Mouse (Mus musculus) mouse embryonic stem cell (cell line): Measurements from ENCODE around the gene 9330182O14Rik.

Experiments
- in situ Hi-C, 2 experiments: fragments of 300-500 bp; cut with MboI; formaldehyde crosslinking; loops; 1 replicate in 1 of 2; 3 replicates in 1 of 2; pipeline ENCODE4 v1.14.3; 2019 to 2020; ENCODE audit warnings: low sequenced_read_pairs in 2 of 2, low pct_unique_long_range_greater_than_20kb in 1 of 2, mixed read lengths in 1 of 2; ENCODE audit not compliant: unreplicated experiment in 1 of 2

The 9330182O14Rik gene

DNA sequence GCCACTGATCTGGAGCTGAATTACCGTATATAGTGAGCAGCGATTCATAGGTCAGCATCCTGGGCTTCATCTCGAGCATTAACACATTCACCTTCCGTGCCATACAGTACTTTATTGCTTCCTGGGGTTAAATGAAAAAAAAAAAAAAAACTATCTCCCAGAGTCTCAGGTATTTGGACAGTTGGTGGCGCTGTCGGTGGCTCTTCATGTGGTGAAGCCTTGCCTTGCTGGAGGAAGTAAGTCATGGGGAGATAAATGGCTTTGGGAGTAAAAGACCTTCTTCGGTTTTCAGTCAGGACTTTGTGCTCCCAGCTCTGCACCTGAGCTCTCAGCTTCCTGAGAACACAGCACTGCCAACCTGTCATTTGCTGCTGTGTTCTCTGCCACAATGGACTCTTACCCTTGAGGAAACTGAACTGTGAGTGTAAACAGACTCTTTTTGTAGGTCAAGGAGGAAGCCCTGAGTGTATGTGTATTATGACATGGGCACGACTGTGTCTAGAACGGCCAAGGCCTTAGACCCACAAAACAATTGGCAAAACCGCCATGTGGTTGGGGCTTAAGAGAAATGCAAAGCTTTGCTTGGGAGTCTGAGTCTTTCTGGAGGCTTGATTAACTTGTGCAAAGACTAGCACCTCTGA, at the start of gene 9330182O14Rik:
TSS of gene 9330182O14Rik (plus strand) at position 214 of the 641 bp plus-strand sequence.
- in situ Hi-C loops, result loop anchor here (5.0 to 25.0 kb wide), 3 partner anchors 267 to 772 kb away; no protein-coding TSS in a partner anchor

DNA sequence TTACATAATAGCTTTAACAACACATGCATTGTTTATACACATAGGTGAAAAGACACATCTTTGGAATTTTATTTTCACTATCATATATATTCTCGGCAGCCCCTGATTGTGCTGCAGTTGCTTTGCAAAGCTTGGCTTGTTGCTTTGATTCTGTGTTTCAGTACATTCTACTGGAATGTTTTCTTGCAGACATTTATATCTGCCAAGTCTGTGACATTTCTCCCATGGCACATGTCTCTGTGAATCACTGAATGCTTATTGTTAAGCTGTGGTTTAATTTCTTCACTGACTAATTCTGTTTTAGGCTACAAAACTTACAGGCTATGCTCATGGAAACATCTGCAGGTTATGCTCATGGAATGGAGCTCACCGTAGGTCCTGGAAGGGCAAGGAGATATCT, 30.9 kb upstream of the 9330182O14Rik start:
- in situ Hi-C loops, result no loop called here

DNA sequence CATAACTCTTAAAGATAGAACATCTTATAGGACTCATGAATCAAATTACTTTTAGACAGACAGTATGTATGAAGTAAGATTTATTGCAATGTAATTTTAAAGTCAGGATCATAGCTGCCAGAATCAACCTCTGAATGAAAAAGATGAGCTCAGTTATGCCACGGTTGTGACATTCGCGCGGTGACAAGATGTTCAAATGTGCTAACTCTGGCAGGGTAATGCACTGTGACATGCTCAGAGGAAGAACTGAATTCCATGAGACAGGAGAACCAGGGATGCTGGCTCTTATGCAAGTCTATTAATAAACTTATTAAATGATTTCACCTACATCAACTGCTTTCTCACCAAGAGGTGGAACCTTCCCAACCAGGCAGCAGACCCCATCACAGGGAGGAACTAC, 28.5 kb upstream of the 9330182O14Rik start:
- in situ Hi-C loops, result no loop called here

DNA sequence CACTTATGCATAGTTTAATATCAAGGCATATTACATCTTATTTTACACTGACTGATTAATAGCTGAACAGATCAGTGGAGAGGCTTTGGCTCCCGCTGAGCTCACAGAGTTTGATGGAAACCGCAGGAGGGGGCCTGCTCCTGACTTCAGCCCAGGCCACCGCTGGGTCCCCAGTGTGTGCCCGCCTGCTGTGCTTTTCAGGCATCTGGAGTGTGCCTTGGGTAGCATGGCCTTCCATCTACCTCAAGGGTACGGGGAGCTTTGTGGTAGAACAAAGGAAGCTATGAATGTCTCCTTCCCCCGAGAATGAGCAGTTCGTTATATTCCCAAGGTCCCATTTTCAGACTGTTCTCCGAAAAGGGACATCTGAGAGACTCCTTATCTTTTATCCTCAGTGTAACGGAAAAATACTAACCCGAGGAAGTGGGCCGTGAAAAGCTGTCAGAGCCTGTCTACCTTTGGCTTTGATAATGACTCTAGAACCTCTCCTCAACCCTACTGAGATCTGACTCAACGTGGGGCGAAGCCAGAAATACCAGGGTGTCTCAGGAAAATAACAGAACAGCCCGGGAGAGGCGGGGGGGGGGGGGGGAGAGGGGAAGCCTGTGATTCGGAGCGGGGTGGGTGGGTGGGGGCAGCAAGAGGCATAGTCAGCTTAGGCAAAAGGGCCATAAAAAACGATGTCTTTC, 20.1 kb upstream of the 9330182O14Rik start:
- in situ Hi-C loops, result no loop called here

DNA sequence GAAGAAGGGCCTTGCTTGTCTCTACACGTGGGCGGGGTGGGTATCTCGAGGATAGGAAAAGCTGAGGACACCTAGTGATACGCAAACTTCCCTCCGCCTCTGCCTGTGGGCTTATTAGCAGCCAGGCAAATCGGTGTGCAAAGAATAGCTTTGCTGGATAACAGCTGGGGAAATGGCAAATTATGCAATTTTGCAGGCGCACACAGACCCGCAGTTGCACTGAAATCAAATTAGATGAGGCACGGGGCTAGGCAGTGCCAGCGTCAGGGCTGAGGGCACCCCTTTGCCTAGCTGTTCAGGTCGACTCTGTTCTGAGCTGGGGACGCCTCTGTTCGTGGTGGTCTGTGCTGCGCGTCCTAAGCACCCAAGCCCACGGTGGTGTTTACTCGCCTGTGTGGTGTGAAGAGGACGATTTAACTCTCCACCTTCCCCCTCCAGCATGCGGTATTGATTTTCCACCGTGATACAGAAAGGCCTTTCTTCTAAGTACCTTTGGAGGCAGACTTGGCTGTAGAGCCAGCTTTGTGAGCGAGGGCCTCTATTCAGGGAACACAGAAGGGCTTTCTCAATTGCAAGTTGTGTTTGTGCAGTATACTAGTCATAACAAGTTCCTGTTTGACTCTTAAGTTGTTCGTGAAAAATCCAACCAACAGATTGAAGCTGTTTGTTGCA, 19.4 kb upstream of the 9330182O14Rik start:
- in situ Hi-C loops, result no loop called here

DNA sequence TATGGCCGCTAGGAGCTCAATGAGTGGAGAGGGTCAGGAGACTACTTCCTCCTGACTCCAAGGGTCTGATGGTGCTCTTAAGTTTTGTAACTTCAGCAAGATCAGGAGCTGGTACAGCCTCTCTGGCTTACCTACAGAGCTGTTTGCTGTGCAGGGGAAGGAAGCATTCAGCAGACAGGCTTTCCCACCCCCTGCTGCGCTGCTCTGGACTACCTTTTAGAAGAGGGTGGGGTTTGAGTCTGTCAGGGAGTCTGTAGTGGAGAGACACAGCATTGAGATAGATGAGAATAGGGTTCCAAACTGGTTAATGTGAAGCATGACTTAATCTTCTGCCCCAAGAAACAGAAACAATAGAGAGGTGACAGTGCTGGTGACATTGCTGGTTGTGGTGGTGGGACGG, 17.8 kb upstream of the 9330182O14Rik start:
- in situ Hi-C loops, result no loop called here

DNA sequence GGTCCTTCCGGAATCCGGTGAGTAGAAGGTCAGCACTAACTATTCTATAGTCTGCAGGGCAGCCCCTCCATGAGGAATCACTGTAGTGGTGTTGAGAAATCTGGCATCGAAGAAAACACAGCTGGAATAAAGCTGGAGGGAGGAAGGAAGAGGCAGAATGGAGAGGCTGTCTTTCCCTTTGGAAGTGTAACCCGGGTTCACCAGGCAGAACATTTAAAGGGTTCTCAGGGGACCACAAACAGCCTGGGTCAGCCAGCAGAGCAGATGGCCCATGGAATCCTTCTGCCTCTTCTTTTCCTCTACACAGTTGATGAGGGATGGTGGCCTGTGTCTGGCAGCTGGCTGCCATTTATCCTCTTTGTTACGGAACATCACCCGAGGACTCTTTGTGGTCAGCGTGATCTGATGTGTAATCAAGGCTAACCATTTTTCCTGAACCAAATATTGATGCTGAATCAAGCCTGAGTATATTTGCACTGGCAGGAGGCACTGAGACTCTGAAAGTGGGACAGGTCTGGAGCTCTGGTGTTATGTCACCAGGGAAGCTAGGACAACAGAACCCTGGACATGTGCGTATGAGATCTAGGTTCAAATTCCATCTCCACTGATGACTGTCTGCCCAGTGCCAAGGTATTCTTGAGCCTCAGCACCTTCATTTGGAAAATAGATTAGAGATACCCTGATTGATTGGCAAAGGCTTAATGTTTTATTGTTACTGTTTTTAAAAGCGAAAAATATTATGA, 9.8 kb upstream of the 9330182O14Rik start:
- in situ Hi-C loops, result no loop called here

DNA sequence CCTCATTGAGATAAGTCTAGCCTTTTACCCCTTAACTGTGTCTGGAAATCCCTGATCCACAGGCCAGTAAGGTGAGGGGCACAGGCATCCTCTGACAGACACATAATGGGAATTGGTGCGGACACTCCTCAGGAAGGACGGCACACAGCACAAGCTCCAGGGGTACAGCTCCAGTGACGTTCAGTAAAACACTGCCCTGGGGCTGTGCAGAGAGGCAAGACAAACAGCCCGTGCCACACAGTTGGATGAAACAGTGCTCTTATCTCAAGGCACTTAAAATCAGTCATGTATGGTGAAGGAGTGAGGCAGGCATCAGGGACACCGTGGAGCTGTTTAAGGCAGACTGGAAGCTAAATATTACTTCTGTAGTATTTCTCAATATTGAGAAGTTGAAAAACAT, 4.7 kb upstream of the 9330182O14Rik start:
- in situ Hi-C loops, result loop anchor here in 1 of 2 experiments (25.0 kb wide), 1 partner anchor 767 kb away; no protein-coding TSS in a partner anchor

DNA sequence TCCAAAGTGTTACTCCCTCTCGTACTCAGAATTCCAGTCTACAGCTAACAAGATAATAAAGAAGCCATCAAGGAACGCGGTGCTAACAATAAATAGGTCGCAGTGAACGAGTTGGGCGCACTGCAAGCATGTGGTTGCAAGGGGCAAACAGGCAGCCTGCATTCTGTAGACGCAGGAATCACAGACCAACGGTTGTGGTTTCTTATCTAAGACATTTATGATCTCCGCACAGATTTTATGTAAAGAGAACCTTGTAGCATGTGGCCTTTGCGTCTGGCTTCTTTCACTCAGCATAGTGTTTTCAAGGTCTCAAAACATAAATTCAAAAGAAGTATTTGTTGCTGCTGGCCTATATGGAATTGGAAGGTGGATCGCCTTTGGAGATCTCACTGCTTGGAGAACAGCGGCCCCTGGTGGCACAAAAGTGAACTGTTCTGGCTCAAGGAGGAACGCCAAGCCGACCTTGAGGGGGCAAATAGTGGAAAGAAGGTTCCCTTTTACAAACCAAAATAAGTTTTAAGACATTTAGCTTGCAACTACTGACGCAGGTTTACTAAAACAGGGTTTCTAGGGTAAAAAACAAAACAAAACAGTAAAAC, 3.2 kb upstream of the 9330182O14Rik start:
- in situ Hi-C loops, result loop anchor here (5.0 to 25.0 kb wide), 3 partner anchors 264 to 769 kb away; no protein-coding TSS in a partner anchor

DNA sequence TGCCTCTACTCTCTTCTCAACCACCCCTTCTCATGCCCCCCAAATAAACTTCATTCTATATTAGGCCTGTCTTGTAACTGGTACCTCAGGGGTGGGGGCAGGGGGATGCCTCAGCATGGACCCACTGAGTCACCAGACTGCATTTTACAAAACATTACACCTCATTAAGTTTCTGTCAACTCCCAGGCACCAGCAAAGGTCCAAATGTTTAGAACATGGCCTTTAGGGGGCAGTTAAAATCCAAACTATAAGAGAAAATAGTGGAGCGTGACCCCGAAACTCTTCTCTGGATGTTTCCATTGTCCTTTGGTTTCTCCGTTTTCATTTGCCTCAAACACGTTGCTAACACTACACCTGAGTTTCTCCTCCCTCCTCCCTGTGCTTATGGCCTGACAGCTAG, 1.8 kb upstream of the 9330182O14Rik start:
- in situ Hi-C loops, result loop anchor here (5.0 to 25.0 kb wide), 3 partner anchors 265 to 770 kb away; no protein-coding TSS in a partner anchor

DNA sequence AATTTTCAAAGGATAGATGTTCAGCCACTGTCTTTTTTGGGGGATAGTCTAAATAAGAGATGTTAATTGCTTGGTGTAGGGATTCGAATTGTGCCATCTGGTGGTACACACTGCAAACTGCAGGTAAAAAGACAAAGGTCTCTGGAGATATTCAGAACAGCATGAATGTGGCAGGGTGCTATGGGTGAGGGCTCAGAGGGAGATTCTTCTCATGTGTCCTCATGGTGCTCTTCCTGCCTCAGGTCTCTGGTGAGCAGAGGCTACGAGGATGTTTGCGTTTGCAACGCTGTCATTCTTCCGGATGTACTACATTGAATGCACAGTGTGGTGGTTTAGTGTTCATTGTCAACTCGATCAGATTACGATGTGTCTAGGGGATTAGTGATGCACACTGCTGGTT, 10.1 kb downstream of the 9330182O14Rik start:
- in situ Hi-C loops, result loop anchor here in 1 of 2 experiments (25.0 kb wide), 1 partner anchor 782 kb away; no protein-coding TSS in a partner anchor

DNA sequence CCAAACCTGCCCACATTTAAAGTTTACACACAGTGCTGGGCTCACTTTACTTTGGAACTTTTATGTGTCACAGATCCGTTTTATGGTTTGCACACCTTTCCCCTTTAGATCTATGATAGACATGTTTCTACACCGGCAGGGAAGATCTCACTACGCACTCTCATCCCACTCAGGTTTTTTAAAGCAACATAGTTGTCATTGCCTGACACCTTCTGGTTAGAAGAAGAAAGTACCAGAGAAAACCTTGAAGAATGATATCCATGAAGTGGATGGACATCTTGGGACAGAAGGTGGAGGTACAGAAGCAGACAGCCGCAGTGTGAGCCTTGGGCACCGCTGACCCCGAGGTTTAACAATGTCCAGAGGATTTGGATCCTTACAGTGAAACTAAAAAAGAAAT, 23.5 kb downstream of the 9330182O14Rik start:
- in situ Hi-C loops, result no loop called here

DNA sequence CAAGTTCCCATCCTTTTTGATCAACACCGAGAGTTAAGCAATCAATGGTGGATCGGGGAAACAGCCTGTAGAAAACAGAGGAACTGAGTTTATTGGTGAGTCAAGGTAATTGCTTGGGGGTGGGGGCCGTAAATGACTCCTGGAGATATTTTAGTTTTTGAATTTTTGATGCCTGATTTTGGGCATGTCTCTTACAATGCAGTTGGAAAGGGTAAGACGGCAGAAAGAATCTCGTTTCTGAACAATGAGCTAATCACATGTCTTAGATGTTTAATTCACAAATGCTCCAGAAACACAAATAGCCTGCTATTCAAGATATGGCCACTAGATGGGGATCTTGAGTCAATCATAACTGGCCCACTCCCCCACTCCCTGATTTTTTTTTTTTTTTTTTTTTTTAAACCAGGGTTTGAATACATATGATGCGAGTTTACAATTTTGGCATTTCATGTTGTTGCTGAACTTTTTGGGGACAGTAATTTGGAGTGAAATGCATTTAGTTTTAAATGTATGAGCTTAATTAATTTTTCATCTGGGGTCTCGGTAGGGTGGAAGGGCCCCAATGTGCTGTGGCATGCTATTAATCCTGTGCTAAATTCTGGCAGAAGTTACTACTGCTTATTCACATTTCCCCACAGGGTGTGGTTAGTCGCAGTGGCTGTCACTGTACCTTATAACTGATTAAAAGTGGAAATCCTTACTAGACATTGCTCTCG, 32.6 kb downstream of the 9330182O14Rik start:
- in situ Hi-C loops, result no loop called here

DNA sequence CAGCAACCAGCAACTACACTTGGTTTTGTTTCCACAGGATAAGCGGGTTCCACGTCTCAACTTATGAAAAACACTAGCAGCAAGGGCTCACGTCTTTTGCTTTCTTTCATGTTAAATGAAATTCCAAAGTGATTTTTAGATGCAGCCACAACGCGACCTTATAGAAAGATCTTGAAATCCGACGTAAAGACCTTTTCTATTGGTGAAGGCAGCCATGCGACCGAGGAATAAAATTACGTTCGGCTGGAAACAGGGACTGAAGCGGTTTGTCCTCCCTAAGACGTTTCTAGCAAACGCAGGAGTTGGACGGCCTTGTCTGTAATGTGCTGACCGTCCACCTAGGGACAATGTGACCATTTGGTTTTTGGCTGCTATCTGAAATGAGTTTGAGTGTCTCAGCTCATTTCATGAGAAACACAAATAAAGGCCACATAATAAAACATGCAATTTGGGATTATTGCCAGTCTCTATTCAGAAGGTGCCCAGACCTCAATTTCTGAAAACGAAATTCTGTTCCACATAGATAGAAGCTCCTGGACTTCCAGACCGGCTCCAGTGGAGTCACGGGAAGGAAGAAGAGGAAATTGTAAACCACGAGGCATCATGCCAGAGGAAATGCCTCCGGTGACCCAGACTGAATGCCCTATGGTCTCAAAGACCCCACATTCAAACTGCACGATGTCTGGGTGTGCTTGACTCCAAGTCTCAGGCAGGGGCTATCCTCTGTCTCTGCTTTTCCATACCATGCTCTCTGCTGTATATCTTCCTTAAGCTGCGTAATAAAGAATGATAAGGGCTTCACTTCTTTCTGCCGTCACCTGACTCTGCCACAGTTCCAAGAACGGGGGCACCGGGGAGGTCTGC, 33.3 kb downstream of the 9330182O14Rik start:
- in situ Hi-C loops, result no loop called here

DNA sequence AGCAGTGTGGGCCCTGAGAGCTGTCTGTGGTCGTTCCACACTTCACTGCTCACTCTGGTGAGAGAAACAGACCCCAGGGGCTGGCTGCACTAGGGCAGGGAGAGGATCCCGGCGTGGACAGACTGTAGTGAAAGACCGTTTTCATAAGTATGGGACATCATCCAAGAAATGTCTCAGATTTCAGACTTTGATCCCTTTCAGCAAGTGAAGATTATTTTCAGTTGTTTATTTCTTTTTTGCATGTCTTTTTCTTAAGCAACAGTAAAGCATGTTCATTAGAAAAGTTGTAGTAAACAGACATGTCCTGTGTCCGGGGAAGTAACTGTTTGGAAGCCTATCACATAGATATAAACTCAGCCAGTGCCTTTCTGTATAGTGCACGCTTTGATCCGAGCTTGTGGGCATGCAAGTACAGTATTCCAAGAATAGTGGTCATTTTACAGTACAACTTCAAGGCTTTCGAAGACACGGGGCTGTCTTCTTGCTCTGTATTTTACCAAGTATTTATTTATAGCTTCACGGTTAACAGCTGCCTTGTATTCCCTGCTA, 34.0 kb downstream of the 9330182O14Rik start:
- in situ Hi-C loops, result no loop called here

DNA sequence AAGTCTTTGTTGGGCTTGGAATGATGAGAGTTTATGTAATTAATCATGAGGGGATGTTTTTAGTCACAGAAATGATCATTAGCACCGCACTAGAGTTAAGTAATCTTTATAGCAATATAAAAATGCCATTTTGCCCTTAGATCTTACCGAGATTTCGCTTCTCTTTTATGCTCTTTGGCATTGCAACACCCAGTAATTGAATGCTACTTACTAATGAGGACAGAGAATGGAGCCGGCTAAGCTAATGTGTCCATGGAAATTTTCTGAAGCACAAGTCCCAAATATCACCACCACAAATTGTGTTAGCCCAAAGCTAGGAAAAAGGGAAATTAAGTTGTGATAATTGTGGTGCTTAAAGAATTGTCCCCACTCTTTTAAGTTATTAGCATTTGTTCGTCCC, 34.9 kb downstream of the 9330182O14Rik start:
- in situ Hi-C loops, result no loop called here

DNA sequence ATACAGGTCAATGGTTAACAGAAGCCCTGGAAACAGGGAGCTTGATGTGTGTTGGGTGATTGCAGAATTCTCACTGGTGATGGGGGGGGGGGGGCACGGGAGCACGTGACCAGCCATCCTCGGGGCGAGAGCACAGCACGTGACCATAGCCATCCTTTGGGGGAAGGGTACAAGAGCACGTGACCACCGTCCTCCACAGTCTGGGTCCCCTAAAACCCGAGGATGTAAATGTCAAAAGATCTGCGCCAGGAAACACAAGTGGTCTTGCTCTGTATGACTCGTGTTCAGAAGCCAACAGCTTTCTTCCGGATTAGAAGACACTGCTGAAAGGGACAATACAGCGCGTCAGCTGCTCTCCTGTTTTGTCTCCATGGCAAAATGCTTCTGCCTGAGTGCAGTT, 35.5 kb downstream of the 9330182O14Rik start:
- in situ Hi-C loops, result no loop called here
